Mouse (Mus musculus): ENCODE measurements around the gene Chmp6.

DNA sequence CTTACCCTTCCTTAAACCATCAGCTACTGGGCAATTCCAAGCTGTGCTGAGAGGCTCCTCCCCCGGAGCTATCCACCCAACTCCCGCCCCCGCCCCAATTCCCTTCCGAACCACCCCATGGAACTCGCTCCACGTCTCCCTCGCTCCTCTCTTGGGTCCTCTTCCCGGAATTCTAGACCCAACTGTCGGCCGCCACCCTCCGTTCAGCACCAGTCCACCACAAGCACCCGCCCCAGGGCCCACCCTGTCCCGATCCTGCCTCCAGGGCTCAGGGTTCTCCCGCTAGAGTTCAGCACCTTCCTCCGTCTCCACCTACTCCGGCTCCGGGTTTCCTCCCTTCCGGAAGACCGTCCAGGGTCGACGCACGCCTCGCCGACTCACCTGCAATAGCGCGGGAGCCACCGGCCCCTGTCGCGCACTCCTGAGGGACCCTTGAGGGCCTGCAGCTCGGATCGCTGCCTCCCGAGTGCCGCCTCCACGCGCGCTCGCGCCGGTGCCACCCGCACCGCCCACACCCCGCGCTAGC is 29.0 kb downstream of the Chmp6 start:
- TF ChIP-seq POLR2A (IDR thresholded peaks at IDR 0.05; ENCODE audit: extremely low read depth, insufficient read depth, low read length) (0 out of 2 replicates have a peak, but pooled peaks have one; percentile 9), CTCF (IDR thresholded peaks at IDR 0.05; ENCODE audit: extremely low read depth, insufficient read depth, low read length) (no peak)
